Mouse (Mus musculus) heart, adult 8-10 months (tissue): ENCODE measurements around the gene Frmd3. TPM values are rescaled to one million over a fixed set of nuclear protein-coding genes. Genes with fewer than 3 reads are reported as not detected.
A peak's percentile ranks its signal among the peaks of the same experiment; 100 is the strongest.
"Not testable (repeated sequence)": the region's sequence is repeated elsewhere in the genome, so short reads cannot be mapped to it uniquely, and the experiment has no call there.

Source experiments
- DNase-seq: peaks from one replicate; pipeline ENCODE4 v3.0.0; 2022; ENCODE audit warnings: low spot score
- total RNA-seq, 4 experiments: library from RNA; stranded (reverse); gene quantifications; 2 replicates each; pipeline ENCODE4 v1.2.4; 2022

Gene Frmd3
- under 1 TPM in 3 of 4 experiments, not detected in 1; 0.06 to 0.16 (median 0.13) TPM for total RNA-seq

DNA sequence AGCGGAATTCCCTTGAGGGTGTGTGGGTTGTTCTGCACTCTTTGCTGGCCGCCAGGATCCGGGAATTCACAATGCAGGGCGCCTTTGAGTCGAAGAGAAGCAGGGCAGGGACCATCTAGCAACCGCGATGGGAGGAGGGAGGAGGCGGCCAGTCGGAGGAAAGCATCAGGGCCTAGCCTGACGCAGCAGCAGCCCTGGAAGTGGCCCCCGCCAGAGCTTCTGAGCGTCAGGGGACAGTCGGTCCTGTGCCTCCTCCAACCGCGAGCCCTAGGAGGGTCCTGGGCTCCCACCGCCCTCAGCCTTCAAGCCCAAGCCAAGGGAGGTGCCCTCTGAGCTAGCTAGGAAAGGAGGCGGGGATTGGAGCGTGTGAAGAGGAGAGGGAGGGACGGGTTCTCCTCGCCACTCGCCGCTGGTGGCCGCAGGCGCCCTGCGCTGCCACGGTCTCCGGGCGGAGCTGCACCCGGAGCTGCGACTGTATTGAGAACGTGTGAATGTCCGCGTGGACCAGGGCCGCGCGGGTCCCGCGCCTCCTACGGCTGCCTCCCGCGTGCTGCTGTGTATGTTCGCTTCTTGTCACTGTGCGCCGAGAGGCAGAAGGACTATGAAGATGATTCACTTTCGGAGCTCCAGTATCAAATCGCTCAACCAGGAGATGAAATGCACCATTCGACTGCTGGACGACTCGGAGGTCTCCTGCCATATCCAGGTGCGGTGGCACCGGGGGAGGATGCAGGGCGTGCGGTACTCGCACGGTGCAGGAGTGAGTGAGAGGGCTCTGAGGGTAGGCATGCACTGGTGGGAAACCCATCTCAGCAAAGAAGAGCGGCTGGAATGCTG, at the start of gene Frmd3:
Gene Frmd3, plus strand, starts transcription at position 232 of the 837 bp plus-strand sequence.
- DNase-seq: no peak

GRCm38 (mm10) chr4:73980454-73980853, 32.8 kb upstream of the Frmd3 start:
- DNase-seq: peak; percentile 5

- DNase-seq: no peak
Measured at GRCm38 (mm10) chr4:74012277-74012676, 965 bp upstream of the Frmd3 start.

DNA sequence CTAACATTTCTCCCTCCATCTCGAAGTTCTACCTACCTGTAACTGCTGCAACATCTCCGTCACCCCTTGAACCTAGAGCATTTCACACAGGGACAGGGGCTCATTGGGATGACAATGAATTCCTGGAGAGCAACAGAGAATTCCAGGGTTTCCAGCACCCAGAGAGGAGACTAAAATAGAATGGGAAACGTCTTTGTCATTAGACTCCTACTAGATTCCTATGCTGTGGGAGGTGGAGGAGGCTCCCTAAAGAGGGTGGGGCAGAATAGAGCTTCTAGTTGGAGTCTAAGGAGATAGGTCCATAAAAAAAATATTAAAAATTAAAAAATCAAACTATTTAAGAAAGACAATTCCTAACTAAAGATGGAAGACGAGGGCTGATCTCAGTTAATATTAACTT, 542 bp upstream of the Frmd3 start:
- DNase-seq: no peak

- DNase-seq: no peak
Measured at GRCm38 (mm10) chr4:74014048-74014500, 832 bp downstream of the Frmd3 start.

DNA sequence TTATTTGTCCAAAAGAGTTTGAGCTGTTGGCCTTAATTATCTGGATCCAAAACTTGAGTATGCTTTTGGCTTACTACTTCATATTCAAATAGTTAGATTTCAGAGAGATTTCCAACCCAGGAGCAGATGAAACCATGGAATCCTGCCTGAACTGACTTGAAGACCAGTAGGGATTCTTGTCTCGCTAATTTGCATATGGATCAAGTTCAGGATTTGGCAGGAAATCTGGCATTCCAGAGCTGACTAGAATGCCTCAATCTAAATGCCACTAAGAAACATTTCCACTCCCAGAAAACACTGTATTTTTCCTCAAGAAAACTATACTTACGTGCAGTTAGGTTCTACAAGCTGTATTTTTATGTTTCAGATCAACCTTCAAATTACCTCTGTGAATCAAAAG, 6.8 kb downstream of the Frmd3 start:
- DNase-seq: no peak

- DNase-seq: no peak
Measured at GRCm38 (mm10) chr4:74043226-74043625, 30.0 kb downstream of the Frmd3 start.

DNA sequence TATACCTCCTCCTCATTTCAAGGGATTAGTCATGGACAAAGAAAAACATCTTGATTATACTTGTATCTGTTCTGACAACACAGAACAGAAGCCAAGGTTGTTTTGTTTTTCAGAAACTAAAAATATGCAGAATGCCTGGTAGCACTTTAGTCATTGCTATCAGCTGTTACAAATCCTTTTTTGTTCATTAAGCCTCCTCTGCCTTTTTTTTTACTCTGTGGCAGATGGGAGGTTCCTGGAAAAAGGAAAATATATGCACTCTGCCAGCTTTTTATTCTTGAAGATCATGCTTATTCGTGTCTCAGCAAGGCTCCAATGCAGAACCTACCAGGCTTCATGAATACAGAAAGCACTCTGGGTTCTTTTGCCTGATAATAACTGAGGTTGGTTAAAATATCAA, 38.5 kb downstream of the Frmd3 start:
- DNase-seq: no peak

- no peak for DNase-seq
Measured at GRCm38 (mm10) chr4:74076727-74077126, 63.5 kb downstream of the Frmd3 start.

DNA sequence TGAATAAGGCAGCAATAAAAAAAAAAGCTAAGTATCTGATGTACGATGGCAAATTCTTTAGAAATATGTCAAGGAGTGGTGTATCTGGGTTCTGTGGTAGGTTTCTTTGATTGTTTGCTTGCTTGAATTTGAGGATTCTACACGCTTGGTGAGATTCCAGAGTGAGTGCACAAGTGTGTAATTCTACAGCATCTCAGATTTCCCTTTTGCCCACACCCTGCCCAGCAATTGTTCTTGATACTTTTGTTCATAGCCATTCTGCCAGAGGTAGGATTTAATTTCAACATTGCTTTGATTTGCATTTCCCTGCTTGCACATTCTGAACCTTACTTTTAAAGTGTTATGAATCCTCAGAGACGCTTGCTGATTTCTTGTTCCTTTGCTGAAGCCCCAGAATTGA, 97.6 kb downstream of the Frmd3 start:
- no peak for DNase-seq

GRCm38 (mm10) chr4:74191528-74191927, 178.3 kb downstream of the Frmd3 start:
- no peak for DNase-seq

DNA sequence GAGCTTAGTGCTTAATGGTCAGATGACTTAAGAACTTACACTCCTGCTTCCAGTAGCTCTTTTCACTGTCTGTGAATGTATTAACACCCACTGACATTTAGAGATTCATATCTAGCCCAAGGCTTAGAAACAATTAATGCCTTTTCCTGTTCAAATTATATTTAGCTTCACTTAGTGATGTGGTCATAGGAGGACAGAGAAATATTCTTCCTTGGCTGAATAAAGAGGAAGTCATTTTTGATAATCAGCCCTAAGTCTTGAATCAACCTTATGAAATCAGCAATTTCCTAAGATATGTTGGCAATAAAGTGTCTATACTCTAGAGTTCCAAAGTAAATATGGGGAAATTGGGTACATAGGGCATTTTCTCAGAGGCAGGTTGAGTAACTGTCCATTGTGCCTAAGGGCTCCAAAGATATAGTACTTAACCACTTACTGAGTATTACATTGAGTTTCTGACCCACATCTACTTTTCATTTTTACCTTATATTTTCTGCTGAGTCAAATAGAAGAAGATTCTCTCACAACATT, 188.1 kb downstream of the Frmd3 start:
- no peak for DNase-seq

DNA sequence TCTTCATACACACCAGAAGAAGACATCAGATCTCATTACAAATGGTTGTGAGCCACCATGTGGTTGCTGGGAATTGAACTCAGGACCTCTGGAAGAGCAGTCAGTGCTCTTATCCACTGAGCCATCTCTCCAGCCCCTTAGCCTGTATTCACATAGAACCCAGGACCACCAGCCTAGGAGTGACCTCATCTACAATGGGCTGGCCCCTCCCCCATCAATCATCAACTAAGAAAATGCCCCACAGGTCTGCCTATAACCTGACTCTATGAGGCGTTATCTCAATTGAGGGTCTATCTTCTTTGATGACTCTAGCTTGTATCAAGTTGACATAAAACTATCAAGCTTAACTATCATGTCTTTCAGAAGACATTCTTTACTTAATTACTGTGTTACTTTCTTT, 208.5 kb downstream of the Frmd3 start:
- not testable (repeated sequence) for DNase-seq

DNA sequence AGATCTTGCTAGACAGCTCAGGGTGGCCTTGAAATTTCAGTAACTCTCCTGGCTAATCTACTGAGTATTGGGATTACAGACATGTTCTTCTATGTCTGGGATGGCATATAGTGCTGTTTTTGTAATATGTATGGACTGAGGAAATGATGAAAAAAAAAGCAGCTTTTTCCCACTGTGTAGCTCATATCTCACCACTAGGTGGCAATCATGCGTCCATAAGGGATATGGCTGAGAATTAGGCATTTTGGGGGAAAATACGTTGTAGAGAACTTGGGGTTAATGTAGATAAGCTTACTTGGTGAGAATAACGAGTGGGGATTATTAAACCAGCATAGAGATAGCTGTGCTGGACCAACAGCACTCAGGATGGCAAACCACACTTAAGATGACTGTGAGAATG, 209.1 kb downstream of the Frmd3 start:
- no peak for DNase-seq

DNA sequence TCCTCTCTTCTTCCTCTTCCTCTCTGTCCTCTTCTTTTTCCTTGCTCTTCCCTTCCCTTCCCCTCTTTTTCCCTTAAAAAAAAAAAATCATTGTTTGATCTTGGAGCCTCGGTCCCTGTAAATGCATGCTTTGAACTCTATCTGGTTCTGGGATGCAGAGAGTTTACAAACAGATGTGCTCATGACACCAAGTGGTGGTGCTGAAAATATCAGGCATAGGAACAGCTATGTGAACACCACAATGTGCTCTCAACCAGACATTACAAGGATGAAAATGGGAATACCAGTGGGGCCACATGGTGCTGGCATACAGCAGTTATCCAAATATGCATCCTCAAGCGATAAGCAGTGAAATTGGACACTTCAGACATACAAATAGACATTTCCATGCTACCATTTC, 211.0 kb downstream of the Frmd3 start:
- DNase-seq: no peak

DNA sequence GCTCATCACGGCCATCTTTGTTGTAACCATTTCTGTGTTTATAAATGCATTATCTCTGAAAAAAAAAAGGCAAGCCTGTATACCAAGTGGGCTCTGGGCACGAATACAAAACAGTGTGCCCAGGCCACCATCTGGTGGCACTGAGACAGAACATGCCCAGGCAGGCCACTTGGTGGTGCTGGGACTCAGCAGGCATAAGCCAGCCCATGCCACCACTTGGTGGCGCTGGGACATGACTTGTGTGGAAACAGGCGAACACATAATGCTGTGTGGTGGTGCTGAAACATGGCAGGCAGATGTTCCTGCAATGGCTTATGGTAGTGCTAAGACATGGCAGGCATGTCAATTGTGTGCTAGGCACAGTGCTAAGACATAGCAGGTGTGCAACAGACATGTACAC, 217.8 kb downstream of the Frmd3 start:
- DNase-seq: no peak

DNA sequence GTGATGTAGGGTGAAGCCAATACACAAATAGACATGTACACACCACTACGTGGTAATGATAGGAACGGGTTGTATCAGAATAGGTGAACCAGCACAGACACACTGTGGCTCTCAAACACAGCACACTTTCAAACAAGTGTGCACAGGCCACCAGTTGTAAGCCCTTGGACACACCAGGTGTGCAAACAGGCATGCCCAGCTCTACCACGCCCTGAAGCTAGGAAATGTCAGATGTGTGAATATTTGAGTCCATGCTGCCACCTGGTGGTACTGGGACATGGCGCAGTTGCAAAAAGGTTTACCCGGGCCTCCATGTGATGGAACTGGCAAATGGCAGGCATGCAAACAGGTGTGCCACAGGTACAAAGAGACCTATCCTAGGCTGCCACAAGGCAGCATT, 218.2 kb downstream of the Frmd3 start:
- DNase-seq: no peak

DNA sequence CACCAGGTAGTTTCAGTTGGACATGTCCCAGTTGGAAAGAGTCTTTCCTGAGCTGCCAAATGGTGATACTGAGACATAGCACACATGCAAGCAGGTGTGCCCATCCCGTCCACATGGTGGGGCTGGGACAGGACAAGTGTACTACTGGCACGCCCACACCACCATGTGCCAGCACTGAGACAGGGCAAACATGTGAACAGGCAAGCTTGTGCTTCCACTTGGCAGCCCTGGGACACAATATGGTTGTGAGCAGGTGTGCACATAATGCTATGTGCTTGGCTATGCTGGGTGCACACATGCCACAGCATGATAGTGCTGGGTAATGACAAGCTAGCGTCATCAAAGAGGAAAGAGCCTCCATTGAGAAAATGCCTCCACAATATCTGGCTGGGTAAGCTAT, 220.3 kb downstream of the Frmd3 start:
- no peak for DNase-seq

DNA sequence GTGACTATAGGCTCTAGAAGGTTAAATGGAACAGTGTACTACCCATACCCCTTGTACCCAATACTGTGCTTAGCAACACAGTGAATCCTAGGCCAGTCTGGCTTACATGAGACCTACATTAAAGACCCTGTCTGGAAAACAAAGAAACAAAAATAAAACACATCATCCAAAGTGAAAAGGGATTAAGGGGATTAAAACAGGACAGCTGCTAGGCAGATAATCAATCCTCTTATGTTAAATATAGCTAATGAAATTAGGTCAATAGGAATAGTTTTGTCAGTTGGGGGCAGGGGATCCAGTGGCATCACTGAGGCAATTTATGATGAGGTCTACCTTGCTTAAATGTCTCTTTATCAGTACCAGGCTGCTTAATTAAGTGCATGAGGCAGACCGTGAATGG, 228.9 kb downstream of the Frmd3 start, which contains the start of gene Kdm4c:
Gene Kdm4c, plus strand, starts transcription at position 322 of the 400 bp plus-strand sequence.
- DNase-seq: no peak
